Mouse (Mus musculus) forebrain, postnatal 0 days (tissue): ENCODE results near the gene Ctbp2. TPM values are rescaled to one million over a fixed set of nuclear protein-coding genes. Genes with fewer than 3 reads are reported as not detected.

ENCODE experiments used
- ATAC-seq: fragments of 200-750 bp; cut with Nextera tagmentation; 2 replicates; pipeline ENCODE4 v1.8.0; 2017; ENCODE audit warnings: mild to moderate bottlenecking, moderate library complexity
- DNase-seq: peaks from one replicate; pipeline ENCODE4 v3.0.0-alpha.2; 2015
- H3K27ac ChIP-seq: fragments of 300-500 bp; sonication (generic); 2 replicates; pipeline ENCODE4 v1.5.1; 2014; ENCODE audit warnings: low read depth, mild to moderate bottlenecking, antibody characterized with exemption, low read length, moderate library complexity, mixed read lengths
- H3K27me3 ChIP-seq: fragments of 300-500 bp; sonication (generic); 2 replicates; pipeline ENCODE4 v1.6.1; 2014; ENCODE audit warnings: mild to moderate bottlenecking, low read length, mixed read lengths; ENCODE audit not compliant: insufficient read depth
- H3K36me3 ChIP-seq: fragments of 300-500 bp; sonication (generic); 2 replicates; pipeline ENCODE4 v1.6.1; 2014; ENCODE audit warnings: mild to moderate bottlenecking, moderate library complexity; ENCODE audit not compliant: insufficient read depth
- H3K4me1 ChIP-seq: fragments of 300-500 bp; sonication (generic); 2 replicates; pipeline ENCODE4 v1.6.1; 2014; ENCODE audit warnings: antibody characterized with exemption; ENCODE audit not compliant: insufficient read depth
- H3K4me2 ChIP-seq: fragments of 300-500 bp; sonication (generic); 2 replicates; pipeline ENCODE4 v1.6.1; 2014; ENCODE audit warnings: low read depth, mild to moderate bottlenecking, moderate library complexity
- H3K4me3 ChIP-seq: fragments of 300-500 bp; sonication (generic); 2 replicates; pipeline ENCODE4 v1.5.1; 2014; ENCODE audit warnings: low read depth, low read length, mixed read lengths
- H3K9ac ChIP-seq: fragments of 300-500 bp; sonication (generic); 2 replicates; pipeline ENCODE4 v1.6.1; 2014; ENCODE audit warnings: mild to moderate bottlenecking
- H3K9me3 ChIP-seq: fragments of 300-500 bp; sonication (generic); 2 replicates; pipeline ENCODE4 v1.6.1; 2016; ENCODE audit warnings: low read length
- CTCF ChIP-seq: sonication (generic); IDR thresholded peaks from 2 replicates; pipeline ENCODE4 v1.5.1; 2016; ENCODE audit warnings: antibody characterized with exemption, control low read depth, low read depth
- WGBS: fragments of 180-500 bp; shearing (Covaris S2); extraction: QIAGEN DNeasy Blood & Tissue Kit; methylation state at CpG from one replicate; pipeline ENCODE4 v1.1.7; 2014; 5-methylcytosine and 5-hydroxymethylcytosine counted together
- polyA plus RNA-seq: library from polyadenylated mRNA; unstranded; fragments of >200 nt; fragmentation: Nextera tagmentation; extraction: Ambion mirVana; gene quantifications from 2 replicates; pipeline ENCODE4 v1.2.1, GENCODE M21; 2015
- total RNA-seq: library from RNA; depleted of rRNA; stranded (reverse); fragments of >200 nt; gene quantifications from 2 replicates; pipeline ENCODE4 v1.2.3, GENCODE M21; 2014

Gene Ctbp2
- total and polyA plus RNA-seq, 2 experiments from 2014 or later = 35.2 to 80.3 TPM

DNA sequence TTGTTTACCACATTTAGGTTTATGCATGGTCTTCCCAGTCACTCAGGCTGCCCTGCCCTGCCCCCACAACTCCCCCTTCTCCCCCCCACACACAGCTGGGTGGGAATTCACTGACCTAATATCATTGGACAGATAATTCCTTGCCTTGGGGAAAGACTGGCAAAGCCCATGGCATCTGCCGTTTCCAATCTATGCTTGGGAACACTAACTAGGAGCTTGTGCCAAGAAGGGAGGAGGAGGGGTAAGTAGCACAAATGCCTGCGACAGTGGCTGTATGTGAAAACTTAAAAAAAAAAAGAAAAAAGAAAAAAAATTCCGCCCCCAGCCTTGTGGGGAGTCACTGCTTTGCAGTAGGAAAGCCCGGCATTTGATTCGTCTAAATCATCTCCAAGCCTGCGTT, 57.4 kb downstream of the Ctbp2 start:
- peak; percentile 70 for DNase-seq
- peaks cover 21% of the 10 kb centered on the region for H3K4me1 ChIP-seq
- WGBS = 7% methylated on average over 6 of the region's 6 CpGs
- TF ChIP-seq CTCF = no peak
- ATAC-seq = peak; percentile 60
- no peak overlapping the region for H3K4me2 ChIP-seq
- H3K9ac ChIP-seq = no peak overlapping the region
- no peaks in the 10 kb centered on the region for H3K9me3 ChIP-seq
- no peaks in the 10 kb centered on the region for H3K27me3 ChIP-seq
- H3K36me3 ChIP-seq = no peaks in the 10 kb centered on the region
- no peak overlapping the region for H3K4me3 ChIP-seq
- peak overlapping the region; percentile 17; the same call in 1 of the 2 replicates for H3K27ac ChIP-seq

DNA sequence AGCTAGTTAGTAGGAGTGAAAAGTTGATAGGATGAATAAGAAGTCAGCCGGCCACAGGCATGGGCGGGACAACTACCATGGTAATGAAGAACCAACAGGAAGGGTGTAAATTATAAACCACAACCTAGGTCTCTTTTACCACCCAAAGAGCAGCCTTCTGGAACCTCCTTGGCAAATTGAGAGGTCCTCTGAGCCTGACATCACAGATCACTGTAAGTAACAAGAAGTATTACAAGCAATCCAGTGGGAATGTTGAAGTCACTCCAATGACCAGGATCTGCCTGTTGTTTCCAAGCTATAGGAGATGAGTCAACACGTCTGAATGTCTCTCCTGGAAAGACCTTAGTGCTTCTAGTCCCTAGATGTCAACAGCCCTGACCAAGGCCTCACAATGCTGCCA, 62.1 kb downstream of the Ctbp2 start:
- Histone ChIP-seq H3K4me2 (no peak overlapping the region), H3K36me3 (no peaks in the 10 kb centered on the region), H3K4me3 (no peak overlapping the region), H3K27ac (no peak overlapping the region), H3K9me3 (no peaks in the 10 kb centered on the region), H3K27me3 (no peaks in the 10 kb centered on the region), H3K4me1 (peaks cover 18% of the 10 kb centered on the region), H3K9ac (no peak overlapping the region)
- ATAC-seq (no peak), DNase-seq (no peak)
- 93% methylated on average over 3 of the region's 3 CpGs for WGBS
- TF ChIP-seq CTCF = no peak

DNA sequence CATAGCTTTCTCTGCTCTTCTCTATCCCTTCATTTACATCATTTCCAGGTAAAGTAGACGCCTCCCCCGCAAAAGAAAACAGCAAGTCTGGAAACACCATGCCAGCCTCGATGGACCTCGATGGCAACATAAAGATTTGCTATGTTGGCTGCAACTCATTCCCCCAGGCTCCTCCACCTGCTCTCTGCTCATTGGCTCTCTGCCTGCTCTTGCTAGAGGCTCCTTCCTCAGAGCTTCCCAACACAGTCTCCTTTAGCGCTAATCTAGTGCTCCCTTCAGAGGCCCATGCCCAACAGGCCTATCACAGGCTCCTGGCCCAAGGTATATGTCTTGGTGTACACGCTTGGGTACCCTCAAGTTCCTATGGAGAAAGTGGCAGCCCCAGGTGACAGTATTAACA, 64.0 kb downstream of the Ctbp2 start:
- Histone ChIP-seq H3K4me2 (no peak overlapping the region), H3K4me3 (no peak overlapping the region), H3K4me1 (0 out of 2 replicates have a peak, but pooled peaks cover 8% of the 10 kb centered on the region), H3K36me3 (no peaks in the 10 kb centered on the region), H3K27ac (no peak overlapping the region), H3K9ac (no peak overlapping the region), H3K27me3 (no peaks in the 10 kb centered on the region), H3K9me3 (no peaks in the 10 kb centered on the region)
- ATAC-seq (no peak), DNase-seq (no peak)
- TF ChIP-seq CTCF = no peak
- 69% methylated on average over 6 of the region's 6 CpGs for WGBS

DNA sequence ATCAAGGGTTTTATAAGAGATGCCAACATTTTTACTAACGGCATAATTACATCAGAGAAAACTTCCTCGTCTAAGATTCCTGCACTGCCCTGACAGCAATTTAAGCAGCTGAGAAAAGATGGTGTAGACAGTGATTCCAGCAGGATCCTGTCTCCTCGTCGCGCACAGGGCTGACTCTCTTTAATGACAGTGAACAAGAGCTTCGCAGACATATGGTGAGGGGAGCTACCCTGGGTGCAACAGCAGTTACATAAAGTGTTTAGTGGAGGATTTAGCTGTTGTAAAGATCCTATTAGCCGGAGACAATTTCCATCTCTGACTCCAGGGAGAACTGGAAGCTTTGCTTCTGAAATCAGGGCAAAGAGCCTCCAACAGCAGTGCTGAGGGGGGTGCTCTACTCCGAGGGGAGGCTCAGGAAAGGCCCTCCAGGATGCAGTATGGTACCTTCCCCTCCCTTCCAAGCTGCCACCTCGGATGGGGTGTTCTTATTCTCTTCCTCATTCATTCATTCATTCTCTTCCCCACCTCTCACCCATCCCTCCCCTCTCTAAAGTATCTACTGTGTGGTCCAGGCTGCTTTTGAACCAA, 64.5 kb downstream of the Ctbp2 start:
- Histone ChIP-seq H3K27ac (no peak overlapping the region), H3K4me1 (0 out of 2 replicates have a peak, but pooled peaks cover 8% of the 10 kb centered on the region), H3K9ac (no peak overlapping the region), H3K4me3 (no peak overlapping the region), H3K27me3 (no peaks in the 10 kb centered on the region), H3K4me2 (no peak overlapping the region), H3K36me3 (no peaks in the 10 kb centered on the region), H3K9me3 (no peaks in the 10 kb centered on the region)
- ATAC-seq (peak; percentile 50; the same call in 1 of the 2 replicates), DNase-seq (no peak)
- WGBS = 48% methylated on average over 9 of the region's 9 CpGs
- TF ChIP-seq CTCF = no peak

DNA sequence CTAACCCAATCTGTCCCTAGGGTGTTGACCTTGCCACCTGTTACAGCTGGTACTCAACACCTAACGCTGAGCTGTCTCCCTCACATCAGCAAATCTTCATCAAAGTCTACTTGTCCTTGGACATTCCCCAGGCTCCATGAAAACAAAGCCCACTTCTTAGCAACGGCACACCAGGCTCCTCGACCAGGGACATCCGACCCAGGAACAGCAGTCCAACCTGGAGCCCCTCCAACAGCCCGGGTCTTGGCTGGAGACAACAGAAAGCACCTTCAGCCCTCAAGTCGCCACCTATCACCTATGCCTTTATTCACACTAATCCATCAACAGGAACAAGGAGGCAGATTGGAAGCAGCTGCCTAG, 65.0 kb downstream of the Ctbp2 start:
- Histone ChIP-seq H3K4me3 (no peak overlapping the region), H3K36me3 (no peaks in the 10 kb centered on the region), H3K27ac (no peak overlapping the region), H3K9ac (no peak overlapping the region), H3K27me3 (no peaks in the 10 kb centered on the region), H3K4me2 (no peak overlapping the region), H3K9me3 (no peaks in the 10 kb centered on the region), H3K4me1 (0 out of 2 replicates have a peak, but pooled peaks cover 8% of the 10 kb centered on the region)
- DNase-seq (no peak), ATAC-seq (no peak)
- no peak for TF ChIP-seq CTCF
- WGBS = 57% methylated on average over 6 of the region's 6 CpGs

DNA sequence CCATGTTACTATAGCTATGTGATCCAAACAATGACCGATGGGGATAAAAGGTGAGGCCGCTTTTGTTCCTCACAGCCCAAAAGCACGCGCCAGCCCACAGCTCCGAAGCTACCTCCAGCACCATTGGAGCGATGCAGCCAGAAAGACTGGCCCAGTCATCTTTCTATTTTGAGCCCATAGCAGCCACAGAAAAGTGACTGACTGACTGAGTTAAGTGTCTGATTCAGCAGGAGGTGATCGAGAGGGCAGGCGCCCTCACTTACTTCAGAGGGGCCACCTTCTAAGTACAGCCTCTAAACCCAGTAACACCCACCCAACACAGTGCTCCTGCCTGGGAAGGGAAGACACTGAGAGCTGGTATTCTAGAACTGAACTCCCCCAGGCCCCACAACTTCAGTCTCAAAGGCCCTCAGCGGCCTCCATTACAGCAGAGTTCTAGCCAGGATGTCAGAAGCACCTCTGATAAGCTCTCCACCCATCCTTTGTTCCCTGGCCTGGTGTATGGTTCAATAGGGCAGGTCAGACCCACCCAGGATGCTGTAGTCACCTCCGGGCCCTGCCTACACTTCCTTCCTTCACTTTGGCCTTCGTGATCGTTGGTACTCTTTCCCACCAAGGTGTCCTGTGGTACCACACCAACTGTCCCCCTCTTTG, 65.5 kb downstream of the Ctbp2 start:
- H3K9me3 ChIP-seq = no peaks in the 10 kb centered on the region
- no peak overlapping the region for H3K4me2 ChIP-seq
- no peak overlapping the region for H3K4me3 ChIP-seq
- no peak overlapping the region for H3K9ac ChIP-seq
- H3K36me3 ChIP-seq = no peaks in the 10 kb centered on the region
- no peak overlapping the region for H3K27ac ChIP-seq
- WGBS = 94% methylated on average over 12 of the region's 12 CpGs
- ATAC-seq (no peak), DNase-seq (no peak)
- TF ChIP-seq CTCF = no peak
- H3K4me1 ChIP-seq = 0 out of 2 replicates have a peak, but pooled peaks cover 8% of the 10 kb centered on the region
- no peaks in the 10 kb centered on the region for H3K27me3 ChIP-seq

DNA sequence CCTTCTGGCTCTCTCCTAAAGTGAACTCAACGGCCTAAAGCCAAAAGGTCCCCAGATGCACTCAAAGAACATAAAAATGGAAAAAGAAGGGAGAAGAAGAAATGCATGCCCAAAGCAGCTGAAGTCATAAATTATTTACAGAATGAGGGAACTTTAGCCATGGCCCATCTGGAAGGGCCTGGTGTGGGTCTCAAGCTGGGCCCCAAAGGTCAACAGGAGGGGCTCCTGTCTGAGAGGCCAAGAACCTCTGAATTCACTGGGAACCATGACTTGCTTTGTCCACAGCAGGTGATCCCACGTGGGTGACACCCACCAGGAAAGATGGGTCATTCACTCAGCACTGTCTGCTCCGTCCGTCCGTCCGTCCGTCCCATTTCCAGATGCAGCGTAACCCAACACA, 67.2 kb downstream of the Ctbp2 start:
- no peak for TF ChIP-seq CTCF
- H3K4me3 ChIP-seq = no peak overlapping the region
- H3K9me3 ChIP-seq = no peaks in the 10 kb centered on the region
- no peak overlapping the region for H3K4me2 ChIP-seq
- DNase-seq = no peak
- H3K27me3 ChIP-seq = no peaks in the 10 kb centered on the region
- no peak overlapping the region for H3K9ac ChIP-seq
- 0 out of 2 replicates have a peak, but pooled peaks cover 8% of the 10 kb centered on the region for H3K4me1 ChIP-seq
- WGBS = 94% methylated on average over 8 of the region's 8 CpGs
- H3K27ac ChIP-seq = no peak overlapping the region
- H3K36me3 ChIP-seq = peaks cover 3% of the 10 kb centered on the region; the same call in 1 of the 2 replicates
- no peak for ATAC-seq
